Mouse (Mus musculus) heart, adult 11 months (tissue): ENCODE results near the gene Hcar2.

Source experiments
- DNase-seq: peaks from one replicate; pipeline ENCODE4 v3.0.0; 2022

Hcar2 gene

GRCm38 (mm10) chr5:123862374-123863350, 2.6 kb downstream of the Hcar2 start:
- no peak for DNase-seq

DNA sequence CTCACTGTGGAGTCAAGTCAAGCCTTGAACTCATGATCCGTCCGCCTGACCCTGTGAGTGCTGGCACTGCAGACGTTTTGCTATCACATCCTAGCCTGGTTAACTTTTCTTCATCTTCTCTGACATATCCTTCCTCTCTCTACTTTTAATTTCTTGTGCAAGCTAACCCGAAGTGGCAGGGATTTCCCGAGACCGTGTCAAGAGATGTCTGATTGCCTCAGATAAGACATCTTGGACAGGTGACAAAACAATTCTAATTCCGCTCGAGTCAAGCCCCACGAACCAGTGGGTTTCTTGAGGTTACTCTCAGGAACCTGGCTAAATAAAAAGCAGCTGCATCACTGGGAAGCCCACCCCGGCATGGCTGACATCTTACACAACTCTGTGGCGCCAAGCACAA, 6.5 kb downstream of the Hcar2 start:
- no peak for DNase-seq

DNA sequence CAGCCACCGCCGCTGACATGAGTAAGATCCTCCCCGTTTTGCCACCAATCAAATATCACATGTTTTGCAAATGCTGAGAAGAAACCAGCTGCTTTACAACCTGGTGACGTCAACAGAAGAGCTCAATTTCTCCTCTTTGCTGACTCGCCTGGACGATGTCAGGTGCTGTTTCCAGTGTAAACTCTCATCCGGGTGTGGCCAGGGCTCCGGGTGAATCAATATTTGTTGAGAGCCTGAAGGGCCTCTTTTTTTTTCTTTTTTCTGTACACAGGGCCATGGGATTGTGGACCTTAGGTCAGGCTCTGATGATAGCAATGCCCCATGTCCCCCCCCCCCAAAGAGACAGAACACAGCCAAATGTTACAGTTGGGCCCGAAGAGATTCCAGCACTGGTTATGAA, 10.8 kb downstream of the Hcar2 start:
- DNase-seq, result no peak

DNA sequence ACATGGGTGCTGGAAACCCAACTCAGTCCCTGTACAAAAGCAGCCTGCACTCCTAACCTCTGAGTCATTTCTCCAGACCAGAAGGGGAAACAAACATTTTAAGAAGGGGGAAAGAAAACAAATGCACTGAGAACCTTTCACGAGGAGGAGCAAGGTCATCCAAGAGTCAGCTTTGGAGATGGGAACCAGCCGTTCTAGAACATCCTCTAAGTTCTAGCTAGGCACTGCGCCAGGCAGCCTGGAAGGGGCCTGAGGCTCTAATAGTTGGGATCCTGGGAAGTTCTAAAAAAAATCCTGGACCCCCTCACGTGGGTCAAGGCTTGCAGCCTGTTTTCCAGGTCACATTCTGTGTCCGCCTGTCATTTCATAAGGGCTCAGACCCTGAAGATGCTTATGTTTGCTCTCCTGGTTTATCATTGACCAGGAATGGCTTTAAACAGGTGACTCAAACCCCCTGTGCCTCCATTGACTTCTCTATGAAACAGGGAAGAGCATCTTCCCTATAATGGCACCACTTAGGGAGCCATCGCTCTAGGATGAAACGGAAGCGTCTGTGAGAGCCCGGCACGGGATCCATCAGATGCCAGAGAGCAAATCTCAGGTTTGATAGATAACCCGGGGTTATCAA, 11.3 kb downstream of the Hcar2 start:
- peak; percentile 92 for DNase-seq

DNA sequence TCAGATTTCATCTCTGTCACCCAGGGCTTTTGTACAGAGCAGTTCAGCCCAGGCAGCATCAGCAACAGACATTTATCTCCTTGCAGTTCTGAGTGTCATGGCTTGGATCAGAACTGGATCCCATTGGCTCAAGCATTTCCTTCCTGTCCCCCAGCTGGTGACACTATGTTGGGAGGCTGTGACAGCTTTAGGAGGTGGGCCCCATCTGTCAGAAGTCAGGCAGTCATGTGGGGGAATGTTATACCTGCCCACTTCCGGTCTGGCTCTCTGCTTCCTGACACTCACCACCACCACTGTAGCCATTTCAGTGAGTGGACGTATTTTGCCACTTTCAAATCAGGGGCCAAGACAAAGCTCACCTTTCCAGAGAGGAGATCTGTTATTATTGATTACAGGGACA, 13.9 kb downstream of the Hcar2 start:
- DNase-seq, result no peak

DNA sequence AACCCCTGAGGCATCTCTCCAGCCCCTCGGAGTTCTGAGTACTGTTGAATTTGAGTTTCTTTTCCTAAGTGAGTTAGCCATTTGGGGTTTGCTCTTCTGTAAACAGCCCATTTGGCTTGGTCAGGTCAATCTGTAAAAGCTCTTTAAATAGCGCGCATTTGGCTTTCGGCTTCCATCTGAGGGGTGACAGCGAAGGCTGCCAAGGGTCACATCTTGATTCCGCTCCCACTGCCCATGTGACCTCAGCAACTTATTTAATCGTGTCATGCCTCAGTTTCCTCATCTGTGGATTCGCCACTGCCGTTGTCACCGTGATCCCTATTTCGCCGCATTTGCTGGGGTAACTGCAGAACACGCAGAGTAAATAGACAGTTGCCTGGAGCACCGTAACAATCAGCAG, 21.0 kb downstream of the Hcar2 start:
- DNase-seq, result no peak

DNA sequence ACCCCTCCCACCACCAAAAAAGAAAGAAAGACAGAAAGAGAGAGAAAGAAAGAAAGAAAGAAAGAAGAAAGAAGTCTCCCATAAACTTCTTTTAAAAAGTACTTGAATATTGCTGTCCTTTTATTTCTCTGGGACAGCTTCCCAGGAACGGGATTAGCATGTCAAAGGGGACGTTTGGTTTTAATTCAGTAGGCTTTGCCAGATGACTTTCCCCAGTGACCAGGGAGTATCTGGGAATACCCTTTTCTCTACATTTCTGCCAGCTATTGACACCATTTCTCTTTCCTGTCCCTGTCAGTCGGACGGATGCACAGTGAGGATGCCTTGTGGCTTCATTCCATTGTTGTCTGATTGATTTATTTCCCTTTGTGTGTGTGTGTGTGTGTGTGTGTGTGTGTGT, 21.5 kb downstream of the Hcar2 start:
- DNase-seq, result no peak

DNA sequence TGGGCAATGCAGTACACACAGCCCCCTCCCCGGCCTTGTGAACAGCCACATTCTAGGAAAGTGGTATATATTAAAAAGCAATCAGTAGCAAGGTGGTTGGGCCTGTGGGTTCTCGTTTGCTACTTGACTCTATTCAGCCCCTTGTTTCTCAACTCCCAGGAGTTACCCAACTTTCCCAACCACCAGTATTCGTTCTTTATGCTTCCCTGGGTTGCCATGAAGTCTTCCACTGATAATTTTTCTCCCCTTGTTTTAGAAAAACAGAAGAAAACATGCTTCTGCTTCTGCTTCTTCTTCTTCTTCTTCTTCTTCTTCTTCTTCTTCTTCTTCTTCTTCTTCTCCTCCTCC, 22.4 kb downstream of the Hcar2 start:
- DNase-seq, result no peak

- no peak for DNase-seq
Measured at GRCm38 (mm10) chr5:123842221-123842934, 22.9 kb downstream of the Hcar2 start.

- no peak for DNase-seq
Measured at GRCm38 (mm10) chr5:123837371-123837770, 27.9 kb downstream of the Hcar2 start.

- DNase-seq, result no peak
Measured at GRCm38 (mm10) chr5:123834836-123835235, 30.5 kb downstream of the Hcar2 start.

GRCm38 (mm10) chr5:123832309-123832708, 33.0 kb downstream of the Hcar2 start:
- no peak for DNase-seq

DNA sequence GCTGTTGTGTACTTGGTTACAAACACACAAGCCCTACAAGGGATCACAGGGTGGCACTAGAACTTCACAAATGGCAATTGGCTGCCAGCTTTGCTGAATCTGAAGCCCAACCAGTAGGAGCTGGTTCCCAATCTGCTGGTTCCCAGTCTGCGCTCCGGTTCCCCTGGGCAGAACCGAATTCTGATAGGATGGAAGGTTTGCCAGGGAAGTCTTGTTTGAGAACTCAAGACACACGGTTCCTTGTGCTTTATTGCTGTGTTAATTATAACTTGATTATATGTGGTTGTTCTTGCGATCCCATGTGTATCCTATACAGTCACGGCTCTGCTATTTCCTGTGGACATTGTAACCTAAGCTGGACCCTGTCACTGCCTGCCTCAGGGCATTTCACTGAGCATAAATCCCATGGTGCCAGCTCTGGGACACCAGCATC, 37.6 kb downstream of the Hcar2 start:
- DNase-seq, result no peak

DNA sequence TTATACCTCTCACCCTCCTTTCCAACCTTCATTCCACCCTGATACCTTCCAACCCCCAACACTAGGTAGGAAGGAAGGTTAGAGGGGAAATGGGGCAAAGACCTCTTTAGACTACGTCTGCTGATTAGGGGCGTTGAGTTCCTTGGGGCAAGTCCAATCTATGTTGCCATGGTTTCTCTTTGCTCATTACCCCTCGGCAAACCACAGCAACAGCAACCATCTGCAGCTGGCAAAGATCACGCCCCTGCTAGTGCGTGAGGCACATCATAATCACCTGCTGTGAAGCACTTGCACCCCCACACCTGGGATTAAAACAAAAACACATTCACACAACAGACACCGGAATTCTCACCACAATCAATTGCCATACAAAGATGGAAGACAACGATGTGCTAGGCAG, 42.6 kb downstream of the Hcar2 start:
- DNase-seq, result no peak

- DNase-seq, result no peak
Measured at GRCm38 (mm10) chr5:123821264-123821571, 44.1 kb downstream of the Hcar2 start.

DNA sequence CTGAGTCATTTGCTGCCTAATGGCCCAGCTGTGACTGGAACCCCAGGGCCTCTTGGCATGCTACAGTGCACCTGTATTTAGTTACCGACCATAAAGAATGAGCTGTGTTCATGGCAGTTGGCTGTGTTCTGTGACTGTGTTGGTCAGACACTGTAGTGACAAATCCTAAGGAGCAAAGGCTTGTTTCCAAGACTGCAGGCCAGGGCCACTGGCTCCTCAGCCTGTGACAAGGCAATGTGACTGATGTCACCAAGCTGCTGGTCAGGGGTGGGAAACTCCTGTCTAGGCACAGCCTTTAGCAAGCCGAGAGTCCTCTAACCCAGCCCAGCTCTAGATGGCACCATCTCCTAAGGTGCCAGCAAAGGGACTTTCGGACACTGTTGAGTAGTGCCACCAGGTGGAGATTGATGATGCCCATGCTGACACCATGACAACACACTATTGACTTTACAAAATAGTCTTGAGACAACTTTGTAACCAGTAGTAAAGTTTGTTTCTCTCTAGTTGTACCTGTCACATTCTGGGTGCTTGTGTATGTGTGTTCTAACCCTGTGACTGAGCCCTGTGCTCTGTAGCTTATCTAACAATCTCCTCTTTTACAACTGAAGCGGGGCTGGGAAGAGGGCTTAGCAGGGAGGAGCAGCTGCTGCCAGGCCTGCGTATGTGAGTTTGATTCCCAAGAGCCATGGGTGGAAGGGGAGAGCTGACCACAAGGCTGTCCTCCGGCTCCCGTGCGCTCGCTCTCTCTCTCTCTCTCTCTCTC, 44.6 kb downstream of the Hcar2 start:
- DNase-seq, result no peak

- DNase-seq, result no peak
Measured at GRCm38 (mm10) chr5:123818941-123819577, 46.2 kb downstream of the Hcar2 start.

DNA sequence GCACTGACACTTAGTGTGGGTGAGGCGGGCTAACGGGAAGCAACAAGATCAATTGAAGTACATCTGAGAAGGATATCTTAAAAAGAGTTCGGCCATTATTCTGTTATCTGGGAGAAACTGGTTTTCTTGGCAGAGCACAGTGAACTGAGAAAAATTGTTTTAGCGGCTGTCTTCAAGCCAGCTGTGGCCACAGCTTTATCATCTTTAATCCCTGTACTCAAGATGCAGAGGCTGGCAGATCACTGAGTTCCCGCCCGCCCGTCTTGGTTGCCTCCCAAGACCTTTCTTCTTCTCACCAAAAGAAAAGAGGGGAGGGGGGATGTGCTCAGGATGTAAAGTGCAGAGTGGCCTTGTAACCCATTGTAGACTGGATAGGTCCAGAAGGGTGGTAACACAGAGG, 48.4 kb downstream of the Hcar2 start:
- no peak for DNase-seq
